Mouse (Mus musculus) sigmoid colon, adult 10 weeks (tissue): ENCODE data around the gene Fhdc1. TPM values are rescaled to one million over a fixed set of nuclear protein-coding genes. Genes with fewer than 3 reads are reported as not detected.

Experiments
- polyA plus RNA-seq: library from polyadenylated mRNA; stranded (reverse); fragments of 350-450 nt; fragmentation: Illumina TruSeq; extraction: RNeasy Lipid Tissue Mini Kit (QIAGEN cat#74804); gene quantifications from one replicate; pipeline ENCODE4 v1.2.3, GENCODE M21; 2014; ENCODE audit warnings: low read depth, low replicate concordance

Gene Fhdc1
- polyA plus RNA-seq: 5.3 TPM

DNA sequence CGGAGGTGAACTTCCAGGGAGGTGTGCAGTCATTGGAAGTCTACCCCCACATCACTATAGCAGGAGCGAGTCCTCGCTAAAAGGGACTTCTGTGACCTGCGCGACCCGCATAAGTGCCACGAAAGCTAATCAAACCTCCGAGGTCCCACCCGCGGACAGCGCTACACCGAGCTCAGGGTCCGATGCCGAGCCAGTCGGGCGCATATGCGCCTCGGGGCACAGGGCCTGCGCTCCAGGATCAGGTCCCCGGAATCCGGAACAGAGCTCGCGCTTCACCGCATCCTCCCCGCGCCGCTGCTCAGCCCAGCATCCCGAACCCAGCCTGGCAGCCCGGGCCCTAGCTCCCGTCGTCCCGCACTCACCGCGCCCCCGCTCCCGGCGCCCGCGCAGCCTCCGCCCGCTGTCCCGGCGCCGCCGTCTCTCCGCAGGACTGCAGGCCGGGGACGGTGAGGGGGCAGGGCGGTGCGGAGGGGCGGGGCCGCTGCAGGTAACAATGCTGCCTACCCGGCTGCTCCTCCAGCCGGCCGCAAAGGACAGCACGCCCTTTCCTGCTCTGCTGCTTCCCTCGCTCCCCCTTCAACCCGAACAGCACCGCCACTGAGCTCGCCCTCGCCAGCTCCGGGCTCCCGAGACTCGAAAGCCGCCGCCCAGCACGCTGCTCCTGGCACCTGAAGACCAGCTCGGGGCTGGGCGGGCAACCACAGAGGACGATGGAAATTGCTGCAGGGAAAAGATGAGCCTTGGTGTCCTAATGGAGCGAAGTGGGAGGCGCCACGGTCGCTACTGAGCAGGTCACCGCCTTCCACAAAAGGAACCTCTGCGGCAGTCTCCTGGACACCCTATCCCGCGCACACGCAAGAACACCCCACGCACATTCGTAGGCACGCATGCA is at the start of gene Fhdc1:
Gene Fhdc1 (minus strand): TSS at position 424 of the 892 bp plus-strand sequence.

Other genes starting within 250 kb of the Fhdc1 start
- gene Trim2, start 173.6 kb downstream of the Fhdc1 start, polyA plus RNA-seq: 209 TPM
- gene Arfip1, start 102.2 kb upstream of the Fhdc1 start, polyA plus RNA-seq: 224 TPM
- gene Tigd4, start 113.1 kb upstream of the Fhdc1 start, polyA plus RNA-seq: 1.6 TPM
- gene Tmem154, start 185.8 kb upstream of the Fhdc1 start, polyA plus RNA-seq: 6.3 TPM